Mouse (Mus musculus) left cerebral cortex, adult 18-20 months (tissue): ENCODE measurements around the gene Hdac8. TPM values are rescaled to one million over a fixed set of nuclear protein-coding genes. Genes with fewer than 3 reads are reported as not detected.

Experiments
- microRNA-seq, 2 experiments: library from miRNA; unstranded; fragments of <30 nt; microRNA quantifications; one replicate each; pipeline ENCODE4 v1.2.0; 2021
- total RNA-seq, 2 experiments: library from RNA; stranded (reverse); gene quantifications; 2 replicates each; pipeline ENCODE4 v1.2.3; 2021

Gene Hdac8
- total RNA-seq, 2 experiments from 2014 or later = 14.0 to 16.7 TPM

Small RNAs within 50 kb of the gene (microRNA-seq; reads per million reads assigned to microRNA genes)
- 0 reads per million in 2 experiments for gene Gm26318

Other genes starting within 250 kb of the Hdac8 start
- gene Phka1, start 138.9 kb upstream of the Hdac8 start, total RNA-seq = 10 to 100 TPM; 17.3 to 17.8 TPM
- gene Gm3880, start 181.6 kb upstream of the Hdac8 start, total RNA-seq = not detected
- not detected for gene Gm9112, start 202.3 kb upstream of the Hdac8 start, total RNA-seq
- not detected for gene Dmrtc1b, start 202.5 kb upstream of the Hdac8 start, total RNA-seq